Mouse (Mus musculus): ENCODE results near the gene Pkd1l2.
A peak's percentile ranks its signal among the peaks of the same experiment; 100 is the strongest.

Gene Pkd1l2

GRCm38 (mm10) chr8:117082399-117082872, at the start of gene Pkd1l2:
Gene Pkd1l2, minus strand, starts transcription at chr8:117082449.
- no peak for DNase-seq

- DNase-seq: no peak
These were observed 44.8 kb upstream of the Pkd1l2 start for GRCm38 (mm10) chr8:117127063-117127462.

- DNase-seq: no peak
These were observed 44.2 kb upstream of the Pkd1l2 start for GRCm38 (mm10) chr8:117126411-117126810.

- no peak for DNase-seq
These were observed 43.6 kb upstream of the Pkd1l2 start for GRCm38 (mm10) chr8:117125854-117126253.

- no peak for DNase-seq
These were observed 41.8 kb upstream of the Pkd1l2 start for GRCm38 (mm10) chr8:117123850-117124633.

- DNase-seq: no peak
These were observed 39.0 kb upstream of the Pkd1l2 start for GRCm38 (mm10) chr8:117121277-117121676.

- DNase-seq: peak; percentile 22
These were observed 36.2 kb upstream of the Pkd1l2 start for GRCm38 (mm10) chr8:117118409-117118808.

GRCm38 (mm10) chr8:117116534-117116933, 34.3 kb upstream of the Pkd1l2 start:
- DNase-seq: no peak

GRCm38 (mm10) chr8:117115676-117116446, 33.6 kb upstream of the Pkd1l2 start:
- DNase-seq: no peak

GRCm38 (mm10) chr8:117115094-117115493, 32.8 kb upstream of the Pkd1l2 start:
- DNase-seq: no peak

GRCm38 (mm10) chr8:117112261-117112660, 30.0 kb upstream of the Pkd1l2 start:
- no peak for DNase-seq

- no peak for DNase-seq
These were observed 29.4 kb upstream of the Pkd1l2 start for GRCm38 (mm10) chr8:117111641-117112040.

- peak; percentile 75 for DNase-seq
These were observed 27.6 kb upstream of the Pkd1l2 start for GRCm38 (mm10) chr8:117109801-117110390.

GRCm38 (mm10) chr8:117109018-117109711, 26.9 kb upstream of the Pkd1l2 start:
- no peak for DNase-seq

- peak; percentile 74 for DNase-seq
These were observed 25.3 kb upstream of the Pkd1l2 start for GRCm38 (mm10) chr8:117107533-117107932.

GRCm38 (mm10) chr8:117097564-117098191, 15.4 kb upstream of the Pkd1l2 start:
- no peak for DNase-seq

GRCm38 (mm10) chr8:117097051-117097563, 14.9 kb upstream of the Pkd1l2 start:
- DNase-seq: no peak

GRCm38 (mm10) chr8:117095647-117096046, 13.4 kb upstream of the Pkd1l2 start, which contains the start of gene Bco1:
Gene Bco1, plus strand, starts transcription at chr8:117095854.
- no peak for DNase-seq

GRCm38 (mm10) chr8:117094053-117094452, 11.8 kb upstream of the Pkd1l2 start:
- DNase-seq: peak; percentile 22

- DNase-seq: no peak
These were observed 7.6 kb upstream of the Pkd1l2 start for GRCm38 (mm10) chr8:117089802-117090201.

- no peak for DNase-seq
These were observed 4.8 kb upstream of the Pkd1l2 start for GRCm38 (mm10) chr8:117087036-117087435.

GRCm38 (mm10) chr8:117085521-117085920, 3.3 kb upstream of the Pkd1l2 start:
- DNase-seq: no peak

All from right cerebral cortex, postnatal 14 days (tissue).